ENCODE assay signal across 8 mouse cellular contexts in the genomic region with DNA sequence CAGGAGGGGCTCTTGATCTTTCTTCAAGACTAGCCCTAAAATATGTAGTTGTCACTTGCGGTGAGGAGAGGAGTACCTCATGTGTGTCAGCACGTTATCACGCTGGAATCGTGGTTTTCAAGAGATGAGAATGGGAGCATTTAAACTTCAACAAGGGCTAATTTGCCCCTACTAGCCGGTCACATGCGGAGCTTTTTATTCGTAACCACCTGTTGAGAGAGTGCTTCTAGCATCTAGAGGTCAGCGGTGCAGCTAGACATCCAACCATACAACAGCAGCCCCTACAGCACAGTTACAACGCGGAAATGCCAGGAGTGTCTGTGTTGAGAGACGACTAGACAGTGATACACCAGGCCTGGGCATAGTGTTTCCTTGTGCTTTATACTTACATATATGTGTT. TPM values are rescaled to one million over a fixed set of nuclear protein-coding genes. Genes with fewer than 3 reads are reported as not detected.
A peak's percentile ranks its signal among the peaks of the same experiment; 100 is the strongest.
DNase-seq lines count a peak whose midpoint lies in the region; ATAC-seq and TF ChIP-seq lines count a peak whose summit lies in the region.

No protein-coding gene starts in this region.

- no peak for TF ChIP-seq EP300 in ES-Bruce4 (IDR thresholded peaks at IDR 0.05; ENCODE audit: insufficient read depth, low read depth, low read length)

- H3K4me1 ChIP-seq in ES-Bruce4 (ENCODE audit: control insufficient read depth, insufficient read depth, low read length) = peaks cover 2% of the 10 kb centered on the region
- no peaks in the 10 kb centered on the region; the same call in 1 of the 2 replicates for H3K4me1 ChIP-seq in embryonic fibroblast, embryonic 13.5 days (ENCODE audit: control insufficient read depth, insufficient read depth, low read length)
- H3K4me1 ChIP-seq in intestine, embryonic 16.5 days (ENCODE audit: control insufficient read depth, insufficient read depth, low read length) = peaks cover 8% of the 10 kb centered on the region
- H3K4me1 ChIP-seq in midbrain, embryonic 16.5 days (ENCODE audit: control insufficient read depth, insufficient read depth, low read length) = peaks cover 16% of the 10 kb centered on the region

- TF ChIP-seq POLR2A in ES-Bruce4 (IDR thresholded peaks at IDR 0.05; ENCODE audit: insufficient read depth, low read length) = no peak
- no peak for TF ChIP-seq POLR2A in embryonic fibroblast, embryonic 13.5 days (IDR thresholded peaks at IDR 0.05; ENCODE audit: low read depth, low read length)

- H3K9me3 ChIP-seq in ES-Bruce4 (replicated peaks; ENCODE audit: control insufficient read depth, insufficient read depth, low read length, poor library complexity, severe bottlenecking) = no peaks in the 10 kb centered on the region
- no peaks in the 10 kb centered on the region for H3K9me3 ChIP-seq in intestine, embryonic 16.5 days (ENCODE audit: control insufficient read depth, low read length)
- H3K9me3 ChIP-seq in midbrain, embryonic 16.5 days (replicated peaks; ENCODE audit: control insufficient read depth, low read length, poor library complexity, severe bottlenecking) = no peaks in the 10 kb centered on the region

- DNase-seq in cerebellum, postnatal 14 days = peak; percentile 9 to 12
- DNase-seq in cerebellum, postnatal 4 days (ENCODE audit: low spot score in 2 of 2) = no peak
- no peak for DNase-seq in left cerebral cortex, postnatal 36 days (ENCODE audit: low spot score in 2 of 2)
- DNase-seq in adrenal gland, adult 8-10 months = no peak

- intact Hi-C loops in left cerebral cortex, postnatal 36 days (cut with DNase I) = loop anchor here (5.0 to 10.0 kb wide), 3 partner anchors 189 to 914 kb away; a partner anchor contains a TSS

- peak overlapping the region; percentile 58 for H3K4me2 ChIP-seq in intestine, embryonic 16.5 days (ENCODE audit: low read depth, low read length)
- H3K4me2 ChIP-seq in midbrain, embryonic 16.5 days (ENCODE audit: low read length) = peak overlapping the region; percentile 78

- no peak for TF ChIP-seq CTCF in ES-Bruce4 (IDR thresholded peaks at IDR 0.05; ENCODE audit: low read depth, low read length)
- TF ChIP-seq CTCF in embryonic fibroblast, embryonic 13.5 days (IDR thresholded peaks at IDR 0.05; ENCODE audit: borderline replicate concordance, insufficient read depth, low read length) = no peak

- peak overlapping the region; percentile 79 for H3K9ac ChIP-seq in ES-Bruce4 (ENCODE audit: low read depth, poor library complexity, severe bottlenecking)
- H3K9ac ChIP-seq in intestine, embryonic 16.5 days (ENCODE audit: low read depth, low read length) = peak overlapping the region; percentile 99
- peak overlapping the region; percentile 90 for H3K9ac ChIP-seq in midbrain, embryonic 16.5 days (ENCODE audit: low read depth, low read length)

- peak overlapping the region; percentile 65 for H3K4me3 ChIP-seq in ES-Bruce4 (ENCODE audit: low read depth, low read length)
- H3K4me3 ChIP-seq in embryonic fibroblast, embryonic 13.5 days (ENCODE audit: insufficient read depth, low read length) = peak overlapping the region; percentile 82
- H3K4me3 ChIP-seq in intestine, embryonic 16.5 days (ENCODE audit: low read length) = peak overlapping the region; percentile 89
- peak overlapping the region; percentile 75 for H3K4me3 ChIP-seq in midbrain, embryonic 16.5 days (ENCODE audit: low read depth, low read length)

- H3K27me3 ChIP-seq in ES-Bruce4 (ENCODE audit: control insufficient read depth, insufficient read depth, low read length, poor library complexity, severe bottlenecking) = no peaks in the 10 kb centered on the region
- no peaks in the 10 kb centered on the region for H3K27me3 ChIP-seq in intestine, embryonic 16.5 days (replicated peaks; ENCODE audit: control insufficient read depth, insufficient read depth, low read length)
- no peaks in the 10 kb centered on the region for H3K27me3 ChIP-seq in midbrain, embryonic 16.5 days (ENCODE audit: control insufficient read depth, insufficient read depth, low read depth, low read length)

- under 1% methylated on average over 11 of the region's 11 CpGs for WGBS in intestine, embryonic 16.5 days
- under 1% methylated on average over 11 of the region's 11 CpGs for WGBS in midbrain, embryonic 16.5 days

- peaks cover 24% of the 10 kb centered on the region for H3K36me3 ChIP-seq in ES-Bruce4 (ENCODE audit: control insufficient read depth, insufficient read depth, low read length, poor library complexity, severe bottlenecking)
- H3K36me3 ChIP-seq in intestine, embryonic 16.5 days (ENCODE audit: control insufficient read depth, insufficient read depth, low read length) = peaks cover 7% of the 10 kb centered on the region
- peaks cover 6% of the 10 kb centered on the region; the same call in 1 of the 2 replicates for H3K36me3 ChIP-seq in midbrain, embryonic 16.5 days (ENCODE audit: control insufficient read depth, insufficient read depth, low read length)

- ATAC-seq in intestine, embryonic 16.5 days = peak; percentile 44; the same call in 1 of the 2 replicates
- ATAC-seq in midbrain, embryonic 16.5 days = no peak

- H3K27ac ChIP-seq in ES-Bruce4 (ENCODE audit: insufficient read depth, low read length) = no peak overlapping the region
- H3K27ac ChIP-seq in embryonic fibroblast, embryonic 13.5 days (ENCODE audit: insufficient read depth, low read length) = no peak overlapping the region
- H3K27ac ChIP-seq in intestine, embryonic 16.5 days (ENCODE audit: low read length) = peak overlapping the region; percentile 98
- peak overlapping the region; percentile 89 for H3K27ac ChIP-seq in midbrain, embryonic 16.5 days (ENCODE audit: low read length)

RNA-seq across cellular contexts. Expression of a gene that starts 0.8 kb away (rescaled TPM):
- 274 and 293 TPM in 2 replicates for polyA plus RNA-seq in ES-Bruce4 (2011; ENCODE audit: insufficient read depth, insufficient read length, low read depth, missing spikeins)
- 176 and 203 TPM in 2 replicates for polyA plus RNA-seq in embryonic fibroblast, embryonic 13.5 days (2011; ENCODE audit: insufficient read length, low read depth, missing spikeins)
- polyA plus RNA-seq in intestine, embryonic 16.5 days (2015; fragmentation: Nextera tagmentation; extraction: Ambion mirVana) = 339 and 345 TPM in 2 replicates
- polyA plus RNA-seq in midbrain, embryonic 16.5 days (2015; fragmentation: Nextera tagmentation; extraction: Ambion mirVana) = 222 and 235 TPM in 2 replicates
- 100 to 1,000 TPM; 212 to 238 TPM for total RNA-seq in left cerebral cortex, postnatal 36 days (2021)
- 100 to 1,000 TPM; 220 to 332 (median 263) TPM for total RNA-seq in adrenal gland, adult 8-10 months (2022)

RNA-seq across cellular contexts. Expression of a gene that starts 34.3 kb away (rescaled TPM):
- not detected in 2 replicates for polyA plus RNA-seq in ES-Bruce4 (2011; ENCODE audit: insufficient read depth, insufficient read length, low read depth, missing spikeins)
- not detected in 2 replicates for polyA plus RNA-seq in embryonic fibroblast, embryonic 13.5 days (2011; ENCODE audit: insufficient read length, low read depth, missing spikeins)
- polyA plus RNA-seq in intestine, embryonic 16.5 days (2015; fragmentation: Nextera tagmentation; extraction: Ambion mirVana) = 0.18 and 0.34 TPM in 2 replicates
- polyA plus RNA-seq in midbrain, embryonic 16.5 days (2015; fragmentation: Nextera tagmentation; extraction: Ambion mirVana) = 0.48 and 0.55 TPM in 2 replicates
- total RNA-seq in left cerebral cortex, postnatal 36 days (2021) = not detected
- not detected for total RNA-seq in adrenal gland, adult 8-10 months (2022)

RNA-seq across cellular contexts. Expression of a gene that starts 41.6 kb away (rescaled TPM):
- 34.1 and 35.7 TPM in 2 replicates for polyA plus RNA-seq in ES-Bruce4 (2011; ENCODE audit: insufficient read depth, insufficient read length, low read depth, missing spikeins)
- 37.5 and 38.6 TPM in 2 replicates for polyA plus RNA-seq in embryonic fibroblast, embryonic 13.5 days (2011; ENCODE audit: insufficient read length, low read depth, missing spikeins)
- 5.1 and 6.3 TPM in 2 replicates for polyA plus RNA-seq in intestine, embryonic 16.5 days (2015; fragmentation: Nextera tagmentation; extraction: Ambion mirVana)
- 11.3 and 11.7 TPM in 2 replicates for polyA plus RNA-seq in midbrain, embryonic 16.5 days (2015; fragmentation: Nextera tagmentation; extraction: Ambion mirVana)
- 10 to 100 TPM; 80.7 to 84.6 TPM for total RNA-seq in left cerebral cortex, postnatal 36 days (2021)
- 10 to 100 TPM; 43.3 to 54.1 (median 52.1) TPM for total RNA-seq in adrenal gland, adult 8-10 months (2022)

Comparison
In these comparisons a context has a peak if more than half of its experiments do, and no peak if none do; other contexts are left out.
1. DNase-seq: peak in cerebellum, postnatal 14 days (2 of 2); none in cerebellum, postnatal 4 days (0 of 2), left cerebral cortex, postnatal 36 days (0 of 2) and adrenal gland, adult 8-10 months (single experiment).
2. H3K27ac ChIP-seq: peak in intestine, embryonic 16.5 days (single experiment) and midbrain, embryonic 16.5 days (single experiment); none in ES-Bruce4 (single experiment) and embryonic fibroblast, embryonic 13.5 days (single experiment).
3. Peak in every context shown above with its lines, with median percentiles within 50 percentile points of each other: H3K4me3 ChIP-seq and H3K9ac ChIP-seq.